Mouse (Mus musculus): ENCODE measurements around the gene Atp10a. TPM values are rescaled to one million over a fixed set of nuclear protein-coding genes. Genes with fewer than 3 reads are reported as not detected.

The Atp10a gene
- polyA plus RNA-seq, 1 experiment from 2014 or later: 0.20 TPM

DNA sequence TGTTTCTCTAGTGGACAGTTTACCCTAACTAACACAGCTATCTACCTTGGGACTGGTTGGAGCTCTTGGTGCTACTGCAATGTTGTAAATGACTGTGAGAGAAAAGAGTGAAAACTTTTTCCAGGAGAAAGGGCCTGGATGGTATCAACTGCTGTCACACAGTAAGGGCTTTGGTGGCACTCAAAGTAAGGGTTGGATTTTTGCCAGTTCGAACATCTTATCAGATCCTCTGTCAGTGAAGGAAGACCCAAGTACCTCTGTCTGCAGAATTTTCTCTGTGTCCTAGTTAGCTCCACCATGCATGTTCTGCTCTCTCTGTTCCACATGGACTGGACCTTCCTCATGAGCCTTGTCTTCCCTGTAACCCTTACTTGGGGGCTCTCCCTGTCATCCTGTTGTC is 99.9 kb downstream of the Atp10a start:
- TF ChIP-seq CTCF (IDR thresholded peaks at IDR 0.05; ENCODE audit: low read depth): no peak
- no peak for TF ChIP-seq EP300 (IDR thresholded peaks at IDR 0.05; ENCODE audit: low read depth)
- Histone ChIP-seq H3K36me3 (replicated peaks; ENCODE audit: insufficient read depth, low read length) (no peaks in the 10 kb centered on the region), H3K4me1 (ENCODE audit: insufficient read depth) (no peaks in the 10 kb centered on the region), H3K4me2 (ENCODE audit: low read depth, low read length) (no peak overlapping the region), H3K4me3 (ENCODE audit: low read depth, low read length) (no peak overlapping the region), H3K9ac (replicated peaks) (no peak overlapping the region), H3K27me3 (ENCODE audit: insufficient read depth, low read length) (no peaks in the 10 kb centered on the region), H3K27ac (ENCODE audit: low read depth) (no peak overlapping the region), H3K9me3 (ENCODE audit: low read length) (no peaks in the 10 kb centered on the region)
- DNase-seq: no peak
- no peak for ATAC-seq
- 46% methylated on average over 1 of the region's 1 CpGs for WGBS (ENCODE audit: insufficient replicate concordance)

DNA sequence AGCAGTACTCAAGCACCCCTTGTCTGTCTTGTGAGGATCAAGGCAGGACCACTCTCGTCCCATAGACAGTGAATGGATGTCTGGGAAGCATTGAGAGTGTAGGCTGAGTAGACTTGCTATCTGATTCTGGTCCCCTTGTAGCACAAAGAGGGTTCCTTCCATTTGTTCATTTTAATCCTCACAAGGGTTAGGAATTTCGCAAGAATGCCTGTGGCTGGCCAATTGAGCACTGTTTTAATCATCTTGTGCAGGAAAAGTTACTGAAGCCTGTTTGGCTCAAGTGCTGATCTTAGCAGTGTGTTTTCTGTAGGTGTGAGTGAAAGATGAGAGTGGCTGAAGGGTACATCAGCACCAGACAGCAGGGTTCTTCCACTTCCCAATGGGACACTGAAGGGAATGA is 101.4 kb downstream of the Atp10a start:
- H3K4me2 ChIP-seq (ENCODE audit: low read depth, low read length): no peak overlapping the region
- TF ChIP-seq CTCF (IDR thresholded peaks at IDR 0.05; ENCODE audit: low read depth) (no peak), EP300 (IDR thresholded peaks at IDR 0.05; ENCODE audit: low read depth) (no peak)
- 70% methylated on average over 2 of the region's 2 CpGs for WGBS (ENCODE audit: insufficient replicate concordance)
- no peak overlapping the region for H3K4me3 ChIP-seq (ENCODE audit: low read depth, low read length)
- no peaks in the 10 kb centered on the region for H3K4me1 ChIP-seq (ENCODE audit: insufficient read depth)
- H3K9ac ChIP-seq (replicated peaks): no peak overlapping the region
- no peaks in the 10 kb centered on the region for H3K27me3 ChIP-seq (ENCODE audit: insufficient read depth, low read length)
- ATAC-seq (no peak), DNase-seq (no peak)
- no peak overlapping the region for H3K27ac ChIP-seq (ENCODE audit: low read depth)
- H3K9me3 ChIP-seq (ENCODE audit: low read length): no peaks in the 10 kb centered on the region
- H3K36me3 ChIP-seq (replicated peaks; ENCODE audit: insufficient read depth, low read length): no peaks in the 10 kb centered on the region

DNA sequence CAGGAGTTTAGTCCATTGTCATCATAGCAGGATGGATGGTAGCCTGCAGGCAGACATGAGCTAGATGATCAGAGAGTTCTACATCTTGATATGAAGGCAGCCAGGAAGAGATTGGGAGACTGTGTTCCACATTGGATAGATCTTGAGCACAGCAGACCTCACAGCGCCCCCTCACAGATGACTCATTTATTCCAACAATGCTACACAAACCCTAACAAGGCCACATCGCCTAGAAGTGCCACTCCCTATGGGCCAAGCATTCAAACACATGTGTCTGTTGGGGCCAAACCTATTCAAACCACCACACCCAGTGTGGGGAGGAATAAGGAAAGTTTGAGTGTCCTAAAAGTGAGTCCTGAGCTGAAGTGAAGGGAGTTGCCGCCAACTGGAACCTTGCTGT is 102.4 kb downstream of the Atp10a start:
- no peaks in the 10 kb centered on the region for H3K4me1 ChIP-seq (ENCODE audit: insufficient read depth)
- no peak for DNase-seq
- TF ChIP-seq EP300 (IDR thresholded peaks at IDR 0.05; ENCODE audit: low read depth): no peak
- no peak for TF ChIP-seq CTCF (IDR thresholded peaks at IDR 0.05; ENCODE audit: low read depth)
- no peaks in the 10 kb centered on the region for H3K9me3 ChIP-seq (ENCODE audit: low read length)
- ATAC-seq: no peak
- no peak overlapping the region for H3K9ac ChIP-seq (replicated peaks)
- no peaks in the 10 kb centered on the region for H3K36me3 ChIP-seq (replicated peaks; ENCODE audit: insufficient read depth, low read length)
- H3K4me3 ChIP-seq (ENCODE audit: low read depth, low read length): no peak overlapping the region
- 83% methylated on average over 3 of the region's 3 CpGs for WGBS (ENCODE audit: insufficient replicate concordance)
- H3K4me2 ChIP-seq (ENCODE audit: low read depth, low read length): no peak overlapping the region
- H3K27me3 ChIP-seq (ENCODE audit: insufficient read depth, low read length): no peaks in the 10 kb centered on the region
- no peak overlapping the region for H3K27ac ChIP-seq (ENCODE audit: low read depth)

DNA sequence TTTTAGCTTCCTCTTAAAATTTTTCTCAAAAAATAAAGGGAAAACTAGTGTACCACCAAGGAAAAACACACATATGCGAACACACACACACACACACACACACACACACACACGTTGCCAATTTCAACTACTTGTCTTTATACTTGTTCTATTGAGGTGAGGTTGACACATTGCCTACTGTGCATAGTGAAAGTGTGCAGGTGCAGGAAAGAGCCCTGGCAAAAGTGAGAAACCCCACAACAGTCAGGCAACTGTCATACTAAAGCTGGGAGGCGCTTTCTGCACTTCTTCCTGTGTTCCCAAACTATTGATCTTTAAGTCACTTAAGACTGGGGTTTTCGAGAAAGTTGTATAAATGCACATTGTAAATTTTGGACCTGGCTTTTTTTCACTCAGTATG is 103.3 kb downstream of the Atp10a start:
- no peaks in the 10 kb centered on the region for H3K36me3 ChIP-seq (replicated peaks; ENCODE audit: insufficient read depth, low read length)
- H3K27me3 ChIP-seq (ENCODE audit: insufficient read depth, low read length): no peaks in the 10 kb centered on the region
- WGBS (ENCODE audit: insufficient replicate concordance): 81% methylated on average over 4 of the region's 4 CpGs
- no peak overlapping the region for H3K4me2 ChIP-seq (ENCODE audit: low read depth, low read length)
- H3K27ac ChIP-seq (ENCODE audit: low read depth): no peak overlapping the region
- no peak overlapping the region for H3K4me3 ChIP-seq (ENCODE audit: low read depth, low read length)
- no peaks in the 10 kb centered on the region for H3K9me3 ChIP-seq (ENCODE audit: low read length)
- ATAC-seq (no peak), DNase-seq (no peak)
- no peaks in the 10 kb centered on the region for H3K4me1 ChIP-seq (ENCODE audit: insufficient read depth)
- no peak overlapping the region for H3K9ac ChIP-seq (replicated peaks)
- TF ChIP-seq CTCF (IDR thresholded peaks at IDR 0.05; ENCODE audit: low read depth): no peak
- TF ChIP-seq EP300 (IDR thresholded peaks at IDR 0.05; ENCODE audit: low read depth): no peak

DNA sequence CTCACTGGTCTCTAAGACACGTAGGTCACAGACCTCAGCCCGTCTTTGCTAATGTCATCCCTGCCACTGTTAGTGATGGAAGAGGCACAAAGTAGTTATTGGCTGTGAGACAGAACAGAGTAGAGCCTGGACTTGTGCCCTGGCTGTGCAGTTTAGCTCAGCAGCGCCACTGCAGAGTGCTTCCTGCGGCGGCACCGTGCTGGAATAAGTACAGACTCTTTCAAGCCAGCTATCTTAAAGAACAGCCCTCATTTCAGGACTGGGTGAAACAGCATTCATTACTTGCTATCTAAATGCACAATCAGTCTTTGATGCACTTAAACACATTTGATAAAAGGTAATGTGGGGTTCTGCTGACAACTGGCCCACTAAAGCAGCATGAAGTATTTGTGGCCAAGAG is 111.3 kb downstream of the Atp10a start:
- no peak overlapping the region for H3K27ac ChIP-seq (ENCODE audit: low read depth)
- no peaks in the 10 kb centered on the region for H3K9me3 ChIP-seq (ENCODE audit: low read length)
- no peaks in the 10 kb centered on the region for H3K27me3 ChIP-seq (ENCODE audit: insufficient read depth, low read length)
- no peak for ATAC-seq
- no peak overlapping the region for H3K9ac ChIP-seq (replicated peaks)
- TF ChIP-seq CTCF (IDR thresholded peaks at IDR 0.05; ENCODE audit: low read depth) (0 out of 2 replicates have a peak, but pooled peaks have one; percentile 2), EP300 (IDR thresholded peaks at IDR 0.05; ENCODE audit: low read depth) (no peak)
- 80% methylated on average over 6 of the region's 6 CpGs for WGBS (ENCODE audit: insufficient replicate concordance)
- DNase-seq: no peak
- no peak overlapping the region for H3K4me3 ChIP-seq (ENCODE audit: low read depth, low read length)
- H3K4me2 ChIP-seq (ENCODE audit: low read depth, low read length): no peak overlapping the region
- H3K4me1 ChIP-seq (ENCODE audit: insufficient read depth): no peaks in the 10 kb centered on the region
- no peaks in the 10 kb centered on the region for H3K36me3 ChIP-seq (replicated peaks; ENCODE audit: insufficient read depth, low read length)

DNA sequence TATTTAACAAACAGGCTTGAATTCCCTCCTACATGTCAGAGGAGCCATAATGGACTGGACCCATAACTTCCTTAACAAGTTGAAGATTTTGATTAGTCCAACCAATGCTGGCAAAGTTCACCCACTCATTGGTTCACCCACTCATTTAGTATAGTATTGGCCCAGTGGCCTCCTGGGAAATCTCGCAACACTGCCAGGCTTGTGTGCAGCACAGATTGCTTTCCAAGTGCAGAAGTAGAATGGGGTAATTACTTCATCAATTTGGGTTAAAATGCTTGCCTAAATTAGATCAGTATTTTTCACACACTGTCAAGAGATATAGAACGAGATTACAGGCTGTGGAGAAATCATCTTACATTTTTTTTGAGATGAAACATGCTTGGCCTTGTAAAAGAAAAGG is 112.3 kb downstream of the Atp10a start:
- Histone ChIP-seq H3K4me3 (ENCODE audit: low read depth, low read length) (no peak overlapping the region), H3K4me2 (ENCODE audit: low read depth, low read length) (no peak overlapping the region), H3K4me1 (ENCODE audit: insufficient read depth) (no peaks in the 10 kb centered on the region), H3K36me3 (replicated peaks; ENCODE audit: insufficient read depth, low read length) (no peaks in the 10 kb centered on the region), H3K27me3 (ENCODE audit: insufficient read depth, low read length) (no peaks in the 10 kb centered on the region), H3K27ac (ENCODE audit: low read depth) (no peak overlapping the region), H3K9me3 (ENCODE audit: low read length) (no peaks in the 10 kb centered on the region), H3K9ac (replicated peaks) (no peak overlapping the region)
- ATAC-seq: no peak
- no peak for DNase-seq
- TF ChIP-seq EP300 (IDR thresholded peaks at IDR 0.05; ENCODE audit: low read depth) (no peak), CTCF (IDR thresholded peaks at IDR 0.05; ENCODE audit: low read depth) (no peak)
- WGBS (ENCODE audit: insufficient replicate concordance): 63% methylated on average over 2 of the region's 2 CpGs

DNA sequence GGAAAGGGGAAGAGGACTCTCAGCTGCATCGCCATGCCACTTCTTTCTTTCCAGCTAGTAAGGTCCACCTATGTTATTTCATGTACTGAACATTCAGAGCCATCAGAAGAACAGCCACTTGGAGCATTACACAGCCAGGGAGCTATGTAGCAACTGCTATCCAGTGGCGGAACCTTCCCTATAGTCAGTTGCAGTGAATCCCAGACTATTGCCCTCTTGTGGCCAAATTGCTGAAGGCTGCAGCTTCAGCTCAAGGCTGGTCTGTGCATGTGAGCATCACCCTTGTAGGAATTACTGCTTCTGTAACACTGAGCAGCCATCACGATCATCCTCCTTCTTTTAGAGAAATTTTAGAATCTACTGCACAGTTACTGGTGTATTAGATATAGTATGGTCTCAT is 114.3 kb downstream of the Atp10a start:
- H3K4me3 ChIP-seq (ENCODE audit: low read depth, low read length): no peak overlapping the region
- no peak overlapping the region for H3K27ac ChIP-seq (ENCODE audit: low read depth)
- TF ChIP-seq CTCF (IDR thresholded peaks at IDR 0.05; ENCODE audit: low read depth): peak; percentile 65
- no peak for TF ChIP-seq EP300 (IDR thresholded peaks at IDR 0.05; ENCODE audit: low read depth)
- no peaks in the 10 kb centered on the region for H3K36me3 ChIP-seq (replicated peaks; ENCODE audit: insufficient read depth, low read length)
- H3K4me2 ChIP-seq (ENCODE audit: low read depth, low read length): no peak overlapping the region
- H3K9me3 ChIP-seq (ENCODE audit: low read length): no peaks in the 10 kb centered on the region
- ATAC-seq (no peak), DNase-seq (peak; percentile 25)
- H3K9ac ChIP-seq (replicated peaks): no peak overlapping the region
- H3K4me1 ChIP-seq (ENCODE audit: insufficient read depth): no peaks in the 10 kb centered on the region
- no peaks in the 10 kb centered on the region for H3K27me3 ChIP-seq (ENCODE audit: insufficient read depth, low read length)
- WGBS (ENCODE audit: insufficient replicate concordance): 62% methylated on average over 3 of the region's 3 CpGs

All from liver, postnatal 0 days (tissue).